ENCODE assay signal across 26 mouse cellular contexts in genomic region chr10:75570981-75571657, GRCm38 (mm10). TPM values are rescaled to one million over a fixed set of nuclear protein-coding genes. Genes with fewer than 3 reads are reported as not detected.
DNase-seq lines count a peak whose midpoint lies in the region; ATAC-seq lines count a peak whose summit lies in the region.
"Had no signal": no experiment of that assay in that cellular context is flagged by ENCODE, and none has a peak within 500 bp of the region (broad histone marks: within the 10 kb centered on the region; RNA-seq: fewer than 3 reads in every experiment).

No protein-coding gene starts in this region.

- no peak overlapping the region for H3K4me3 ChIP-seq in hindbrain, embryonic 10.5 days
- H3K4me3 ChIP-seq in hindbrain, embryonic 11.5 days (ENCODE audit: low read depth, low read length): no peak overlapping the region
- H3K4me3 ChIP-seq in kidney, embryonic 16.5 days (ENCODE audit: low read length): no peak overlapping the region
- H3K4me3 ChIP-seq: embryonic facial prominence, embryonic 12.5 days; forebrain, embryonic 13.5 days; heart, embryonic 15.5 days; limb, embryonic 13.5 days; liver, embryonic 13.5 days had no signal

- no peak for DNase-seq in hindbrain, embryonic 10.5 days (ENCODE audit: low spot score)
- DNase-seq in hindbrain, embryonic 11.5 days (ENCODE audit: low spot score): no peak
- DNase-seq in kidney, adult 18-20 months: peak; percentile 81
- peak; percentile 51 to 71 for DNase-seq in kidney, postnatal 4 days
- DNase-seq in right cerebral cortex, adult 2 months (ENCODE audit: low spot score in 2 of 2): no peak
- DNase-seq in layer of hippocampus, adult 18-20 months (ENCODE audit: low spot score in 2 of 2): no peak
- DNase-seq in layer of hippocampus, postnatal 10 days (ENCODE audit: low spot score in 2 of 2): no peak
- DNase-seq: adrenal gland, postnatal 36 days; cerebellum, adult 11 months; cerebellum, adult 9-11 months; heart, postnatal 4 days; layer of hippocampus, postnatal 36 days; liver, embryonic 13.5 days; lung, adult 2 months; lung, postnatal 14 days; thymus, adult 18-20 months; thymus, postnatal 4 days had no signal

- peaks cover 36% of the 10 kb centered on the region for H3K4me1 ChIP-seq in hindbrain, embryonic 10.5 days (replicated peaks)
- H3K4me1 ChIP-seq in hindbrain, embryonic 11.5 days (replicated peaks; ENCODE audit: control insufficient read depth, insufficient read depth, low read length): no peaks in the 10 kb centered on the region
- H3K4me1 ChIP-seq in kidney, embryonic 16.5 days (ENCODE audit: insufficient read depth, low read length): peaks cover 26% of the 10 kb centered on the region
- H3K4me1 ChIP-seq: embryonic facial prominence, embryonic 12.5 days; forebrain, embryonic 13.5 days had no signal

- H3K36me3 ChIP-seq in hindbrain, embryonic 10.5 days: no peaks in the 10 kb centered on the region
- H3K36me3 ChIP-seq in hindbrain, embryonic 11.5 days (ENCODE audit: control insufficient read depth, insufficient read depth, low read length): no peaks in the 10 kb centered on the region
- H3K36me3 ChIP-seq in kidney, embryonic 16.5 days (ENCODE audit: insufficient read depth, low read length): no peaks in the 10 kb centered on the region
- H3K36me3 ChIP-seq: embryonic facial prominence, embryonic 12.5 days; heart, embryonic 15.5 days; limb, embryonic 13.5 days; liver, embryonic 13.5 days had no signal

- 25% methylated on average over 10 of the region's 10 CpGs for WGBS in hindbrain, embryonic 10.5 days
- WGBS in hindbrain, embryonic 11.5 days: 22% methylated on average over 10 of the region's 10 CpGs
- 27% methylated on average over 10 of the region's 10 CpGs for WGBS in kidney, embryonic 16.5 days

- H3K9me3 ChIP-seq in hindbrain, embryonic 10.5 days: no peaks in the 10 kb centered on the region
- H3K9me3 ChIP-seq in hindbrain, embryonic 11.5 days (ENCODE audit: control insufficient read depth, low read length): no peaks in the 10 kb centered on the region
- H3K9me3 ChIP-seq in kidney, embryonic 16.5 days (ENCODE audit: low read length): no peaks in the 10 kb centered on the region
- H3K9me3 ChIP-seq: embryonic facial prominence, embryonic 12.5 days; forebrain, embryonic 13.5 days; heart, embryonic 15.5 days; limb, embryonic 13.5 days; liver, embryonic 13.5 days; megakaryocyte, embryonic 14.5 days had no signal

- H3K9ac ChIP-seq in hindbrain, embryonic 11.5 days (ENCODE audit: low read depth, low read length): no peak overlapping the region
- 0 out of 2 replicates have a peak overlapping the region, but pooled peaks have one; percentile 13 for H3K9ac ChIP-seq in kidney, embryonic 16.5 days (replicated peaks; ENCODE audit: low read length)
- H3K9ac ChIP-seq: embryonic facial prominence, embryonic 12.5 days; forebrain, embryonic 13.5 days; heart, embryonic 15.5 days; limb, embryonic 13.5 days; liver, embryonic 13.5 days had no signal

- peak overlapping the region; percentile 72 for H3K27ac ChIP-seq in hindbrain, embryonic 10.5 days
- H3K27ac ChIP-seq in hindbrain, embryonic 11.5 days (ENCODE audit: low read depth, low read length): no peak overlapping the region
- H3K27ac ChIP-seq in kidney, embryonic 16.5 days (ENCODE audit: low read length): peak overlapping the region; percentile 31
- H3K27ac ChIP-seq: embryonic facial prominence, embryonic 12.5 days; forebrain, embryonic 13.5 days; heart, embryonic 15.5 days; limb, embryonic 13.5 days; liver, embryonic 13.5 days had no signal

- H3K4me2 ChIP-seq in hindbrain, embryonic 11.5 days (replicated peaks; ENCODE audit: low read depth, low read length): no peak overlapping the region
- peak overlapping the region; percentile 45 for H3K4me2 ChIP-seq in kidney, embryonic 16.5 days (replicated peaks; ENCODE audit: low read depth, low read length)
- H3K4me2 ChIP-seq: embryonic facial prominence, embryonic 12.5 days; forebrain, embryonic 13.5 days; heart, embryonic 15.5 days; limb, embryonic 13.5 days; liver, embryonic 13.5 days had no signal

- H3K27me3 ChIP-seq in hindbrain, embryonic 10.5 days (ENCODE audit: insufficient read depth, poor library complexity, severe bottlenecking): peaks cover 23% of the 10 kb centered on the region
- no peaks in the 10 kb centered on the region for H3K27me3 ChIP-seq in hindbrain, embryonic 11.5 days (ENCODE audit: control insufficient read depth, insufficient read depth, low read length)
- H3K27me3 ChIP-seq in kidney, embryonic 16.5 days (ENCODE audit: insufficient read depth, low read length): no peaks in the 10 kb centered on the region
- H3K27me3 ChIP-seq: embryonic facial prominence, embryonic 12.5 days; liver, embryonic 13.5 days had no signal

- ATAC-seq in hindbrain, embryonic 11.5 days (ENCODE audit: low FRiP score): no peak
- no peak; the same call in 1 of the 2 replicates for ATAC-seq in kidney, embryonic 16.5 days (ENCODE audit: low FRiP score, low TSS enrichment)
- ATAC-seq: CD4-positive, CD25-positive, alpha-beta regulatory T cell, adult 4 months; forebrain, embryonic 13.5 days; hindbrain, embryonic 16.5 days; midbrain, embryonic 16.5 days had no signal

RNA-seq across cellular contexts. Expression of gene Ggt1, which starts 9.7 kb away (rescaled TPM):
- 3.3 and 3.4 TPM in 2 replicates for polyA plus RNA-seq in hindbrain, embryonic 10.5 days (2016; fragmentation: Nextera tagmentation; extraction: Ambion mirVana)
- polyA plus RNA-seq in hindbrain, embryonic 11.5 days (2014; fragmentation: Nextera tagmentation; extraction: Ambion mirVana): 1.7 and 2.2 TPM in 2 replicates
- 244 and 292 TPM in 2 replicates for polyA plus RNA-seq in kidney, embryonic 16.5 days (2015; fragmentation: Nextera tagmentation; extraction: Ambion mirVana)
- 1 to 10 TPM; 2.6 to 2.8 TPM for total RNA-seq in layer of hippocampus, adult 18-20 months (2021)
- total RNA-seq in layer of hippocampus, postnatal 10 days (2021): 1 to 10 TPM; 2.7 to 3.7 TPM
- total RNA-seq: adrenal gland, postnatal 36 days had no signal

RNA-seq across cellular contexts. Expression of gene Lrrc75b, which starts 11.0 kb away (rescaled TPM):
- 2.8 and 6.6 TPM in 2 replicates for polyA plus RNA-seq in hindbrain, embryonic 10.5 days (2016; fragmentation: Nextera tagmentation; extraction: Ambion mirVana)
- polyA plus RNA-seq in hindbrain, embryonic 11.5 days (2014; fragmentation: Nextera tagmentation; extraction: Ambion mirVana): 4.8 and 6.2 TPM in 2 replicates
- polyA plus RNA-seq in kidney, embryonic 16.5 days (2015; fragmentation: Nextera tagmentation; extraction: Ambion mirVana): 3.3 and 3.8 TPM in 2 replicates
- total RNA-seq in layer of hippocampus, adult 18-20 months (2021): 10 to 100 TPM; 10.3 to 12.9 TPM
- 10 to 100 TPM; 24.0 to 24.7 TPM for total RNA-seq in layer of hippocampus, postnatal 10 days (2021)

RNA-seq across cellular contexts. Expression of gene Ggt5, which starts 18.0 kb away (rescaled TPM):
- polyA plus RNA-seq in hindbrain, embryonic 10.5 days (2016; fragmentation: Nextera tagmentation; extraction: Ambion mirVana): 0.30 and 0.82 TPM in 2 replicates
- 0.31 and 0.66 TPM in 2 replicates for polyA plus RNA-seq in hindbrain, embryonic 11.5 days (2014; fragmentation: Nextera tagmentation; extraction: Ambion mirVana)
- 6.4 and 9.5 TPM in 2 replicates for polyA plus RNA-seq in kidney, embryonic 16.5 days (2015; fragmentation: Nextera tagmentation; extraction: Ambion mirVana)
- total RNA-seq in layer of hippocampus, adult 18-20 months (2021): 1 to 10 TPM; 1.6 to 2.1 TPM
- total RNA-seq in layer of hippocampus, postnatal 10 days (2021): 1 to 10 TPM; 2.6 to 2.9 TPM

RNA-seq across cellular contexts. Expression of gene Gucd1, which starts 53.3 kb away (rescaled TPM):
- 32.5 and 32.9 TPM in 2 replicates for polyA plus RNA-seq in hindbrain, embryonic 10.5 days (2016; fragmentation: Nextera tagmentation; extraction: Ambion mirVana)
- polyA plus RNA-seq in hindbrain, embryonic 11.5 days (2014; fragmentation: Nextera tagmentation; extraction: Ambion mirVana): 26.7 and 29.8 TPM in 2 replicates
- 53.4 and 54.0 TPM in 2 replicates for polyA plus RNA-seq in kidney, embryonic 16.5 days (2015; fragmentation: Nextera tagmentation; extraction: Ambion mirVana)
- 10 to 100 TPM; 12.8 TPM for total RNA-seq in layer of hippocampus, adult 18-20 months (2021)
- 10 to 100 TPM; 19.4 to 23.7 TPM for total RNA-seq in layer of hippocampus, postnatal 10 days (2021)

RNA-seq across cellular contexts. Expression of gene Snrpd3, which starts 53.8 kb away (rescaled TPM):
- 269 and 286 TPM in 2 replicates for polyA plus RNA-seq in hindbrain, embryonic 10.5 days (2016; fragmentation: Nextera tagmentation; extraction: Ambion mirVana)
- polyA plus RNA-seq in hindbrain, embryonic 11.5 days (2014; fragmentation: Nextera tagmentation; extraction: Ambion mirVana): 180 and 205 TPM in 2 replicates
- 156 and 186 TPM in 2 replicates for polyA plus RNA-seq in kidney, embryonic 16.5 days (2015; fragmentation: Nextera tagmentation; extraction: Ambion mirVana)
- 10 to 100 TPM; 63.1 to 67.3 TPM for total RNA-seq in layer of hippocampus, adult 18-20 months (2021)
- total RNA-seq in layer of hippocampus, postnatal 10 days (2021): 100 to 1,000 TPM in 1 of 2 experiments, 10 to 100 TPM in 1; 98.1 to 109 TPM

Comparison
In these comparisons a context has a peak if more than half of its experiments do, and no peak if none do; other contexts are left out.
1. DNase-seq: peak in kidney, adult 18-20 months (single experiment) and kidney, postnatal 4 days (2 of 2); none in hindbrain, embryonic 10.5 days (single experiment), hindbrain, embryonic 11.5 days (single experiment), right cerebral cortex, adult 2 months (0 of 2), layer of hippocampus, adult 18-20 months (0 of 2) and layer of hippocampus, postnatal 10 days (0 of 2).
2. RNA of gene Ggt1, which starts 9.7 kb away (polyA plus RNA-seq): 244 to 292 TPM in kidney, embryonic 16.5 days; 3.3 to 3.4 TPM in hindbrain, embryonic 10.5 days and 1.7 to 2.2 TPM in hindbrain, embryonic 11.5 days; every median in the first group is over 10 times any median in the second.